In genomic region chr7:115750275-115750825, GRCm38 (mm10) we compare ENCODE assay signal across 9 mouse cellular contexts.
A peak's percentile ranks its signal among the peaks of the same experiment; 100 is the strongest.
DNase-seq lines count a peak whose midpoint lies in the region; ATAC-seq and TF ChIP-seq lines count a peak whose summit lies in the region.
"Had no signal": no experiment of that assay in that cellular context is flagged by ENCODE, and none has a peak within 500 bp of the region (broad histone marks: within the 10 kb centered on the region; RNA-seq: fewer than 3 reads in every experiment).

No protein-coding gene starts in this region.

- no peaks in the 10 kb centered on the region for H3K27me3 ChIP-seq in intestine, embryonic 14.5 days (replicated peaks; ENCODE audit: control insufficient read depth, insufficient read depth, low read length)
- no peaks in the 10 kb centered on the region for H3K27me3 ChIP-seq in intestine, postnatal 0 days (replicated peaks; ENCODE audit: control insufficient read depth, insufficient read depth, low read length)
- H3K27me3 ChIP-seq in limb, embryonic 14.5 days (ENCODE audit: control insufficient read depth, insufficient read depth, low read length), result no peaks in the 10 kb centered on the region
- H3K27me3 ChIP-seq: hindbrain, embryonic 15.5 days had no signal

- H3K27ac ChIP-seq in intestine, embryonic 14.5 days (ENCODE audit: low read depth), result 0 out of 2 replicates have a peak overlapping the region, but pooled peaks have one; percentile 16
- no peak overlapping the region for H3K27ac ChIP-seq in intestine, postnatal 0 days (ENCODE audit: low read depth, low read length)
- H3K27ac ChIP-seq in brown adipose tissue, adult 24 weeks (replicated peaks; ENCODE audit: low read depth, low read length), result peak overlapping the region; percentile 41; the same call in 1 of the 2 replicates
- no peak overlapping the region; the same call in 1 of the 2 replicates for H3K27ac ChIP-seq in limb, embryonic 14.5 days (replicated peaks; ENCODE audit: low read depth, low read length)
- H3K27ac ChIP-seq: hindbrain, embryonic 15.5 days had no signal

- no peaks in the 10 kb centered on the region for H3K9me3 ChIP-seq in intestine, embryonic 14.5 days (ENCODE audit: control insufficient read depth, low read length)
- H3K9me3 ChIP-seq in intestine, postnatal 0 days (ENCODE audit: control insufficient read depth), result no peaks in the 10 kb centered on the region
- H3K9me3 ChIP-seq in limb, embryonic 14.5 days (ENCODE audit: control insufficient read depth, low read length), result no peaks in the 10 kb centered on the region
- H3K9me3 ChIP-seq: hindbrain, embryonic 15.5 days had no signal

- H3K4me1 ChIP-seq in intestine, embryonic 14.5 days (replicated peaks; ENCODE audit: control insufficient read depth, insufficient read depth, low read length), result peaks cover 20% of the 10 kb centered on the region
- H3K4me1 ChIP-seq in intestine, postnatal 0 days (replicated peaks; ENCODE audit: control insufficient read depth, insufficient read depth, low read length), result 0 out of 2 replicates have a peak, but pooled peaks cover 3% of the 10 kb centered on the region
- H3K4me1 ChIP-seq in brown adipose tissue, adult 24 weeks (ENCODE audit: control insufficient read depth, insufficient read depth, insufficient read length, low read length), result peaks cover 5% of the 10 kb centered on the region; the same call in 1 of the 2 replicates
- peaks cover 15% of the 10 kb centered on the region for H3K4me1 ChIP-seq in limb, embryonic 14.5 days (ENCODE audit: control insufficient read depth, insufficient read depth, low read length)

- H3K4me2 ChIP-seq in intestine, embryonic 14.5 days (ENCODE audit: low read length), result no peak overlapping the region
- no peak overlapping the region for H3K4me2 ChIP-seq in intestine, postnatal 0 days (replicated peaks; ENCODE audit: low read depth)
- no peak overlapping the region for H3K4me2 ChIP-seq in limb, embryonic 14.5 days (replicated peaks; ENCODE audit: low read depth, low read length, severe bottlenecking)
- H3K4me2 ChIP-seq: hindbrain, embryonic 15.5 days had no signal

- ATAC-seq in intestine, embryonic 14.5 days (replicated peaks; ENCODE audit: low FRiP score, low TSS enrichment, low read depth), result no peak
- no peak for ATAC-seq in intestine, postnatal 0 days
- ATAC-seq in limb, embryonic 14.5 days (ENCODE audit: low FRiP score, low read depth), result peak; percentile 19
- no peak for ATAC-seq in CD4-positive, CD25-positive, alpha-beta regulatory T cell, adult 4 months

- no peak for TF ChIP-seq POLR2A in limb, embryonic 14.5 days (IDR thresholded peaks at IDR 0.05; ENCODE audit: borderline replicate concordance, extremely low read depth, insufficient read depth, insufficient read length)

- 33% methylated on average over 8 of the region's 8 CpGs for WGBS in intestine, embryonic 14.5 days
- WGBS in intestine, postnatal 0 days, result 51% methylated on average over 8 of the region's 8 CpGs
- WGBS in limb, embryonic 14.5 days, result 26% methylated on average over 8 of the region's 8 CpGs

- DNase-seq in intestine, embryonic 14.5 days (ENCODE audit: low spot score), result no peak
- peak; percentile 64 for DNase-seq in Muller cell, postnatal 12 days (ENCODE audit: inconsistent ontology term)
- peak; percentile 48 for DNase-seq in limb, embryonic 14.5 days (ENCODE audit: low spot score)
- no peak for DNase-seq in spleen, adult 18-20 months
- DNase-seq: lung, adult 18-20 months had no signal

- no peak overlapping the region for H3K4me3 ChIP-seq in intestine, embryonic 14.5 days (ENCODE audit: low read depth, low read length)
- H3K4me3 ChIP-seq in intestine, postnatal 0 days (ENCODE audit: low read depth, low read length), result no peak overlapping the region
- H3K4me3 ChIP-seq in brown adipose tissue, adult 24 weeks (ENCODE audit: insufficient read depth, low read depth, low read length), result no peak overlapping the region
- H3K4me3 ChIP-seq in limb, embryonic 14.5 days (replicated peaks; ENCODE audit: low read length), result no peak overlapping the region
- H3K4me3 ChIP-seq: hindbrain, embryonic 15.5 days had no signal

- H3K9ac ChIP-seq in intestine, embryonic 14.5 days (ENCODE audit: low read length), result no peak overlapping the region
- H3K9ac ChIP-seq in intestine, postnatal 0 days (ENCODE audit: low read depth, low read length), result no peak overlapping the region
- no peak overlapping the region for H3K9ac ChIP-seq in limb, embryonic 14.5 days (ENCODE audit: low read depth, low read length, severe bottlenecking)
- H3K9ac ChIP-seq: hindbrain, embryonic 15.5 days had no signal

- no peaks in the 10 kb centered on the region for H3K36me3 ChIP-seq in intestine, embryonic 14.5 days (ENCODE audit: control insufficient read depth, insufficient read depth, low read length)
- H3K36me3 ChIP-seq in intestine, postnatal 0 days (ENCODE audit: control insufficient read depth, insufficient read depth), result no peaks in the 10 kb centered on the region
- H3K36me3 ChIP-seq in limb, embryonic 14.5 days (ENCODE audit: control insufficient read depth, insufficient read depth, low read length), result no peaks in the 10 kb centered on the region
- H3K36me3 ChIP-seq: hindbrain, embryonic 15.5 days had no signal

- TF ChIP-seq CTCF in intestine, postnatal 0 days (IDR thresholded peaks at IDR 0.05; ENCODE audit: low read depth), result no peak

Comparison
In these comparisons a context has a peak if more than half of its experiments do, and no peak if none do; other contexts are left out.
1. H3K27ac ChIP-seq: peak in intestine, embryonic 14.5 days (single experiment) and brown adipose tissue, adult 24 weeks (single experiment); none in intestine, postnatal 0 days (single experiment) and limb, embryonic 14.5 days (single experiment).
2. DNase-seq: peak in Muller cell, postnatal 12 days (single experiment) and limb, embryonic 14.5 days (single experiment); none in intestine, embryonic 14.5 days (single experiment) and spleen, adult 18-20 months (0 of 2).